Mouse (Mus musculus): Measurements from ENCODE around the gene Prcc.
"Not testable (repeated sequence)": the region's sequence is repeated elsewhere in the genome, so short reads cannot be mapped to it uniquely, and the experiment has no call there.

Gene Prcc

GRCm38 (mm10) chr3:87844981-87845380 lies 40.4 kb downstream of the Prcc start:
- in situ Hi-C loops (cut with MboI) = no loop called here

- in situ Hi-C loops (cut with MboI) = no loop called here
Measured at GRCm38 (mm10) chr3:87840858-87841257, 44.5 kb downstream of the Prcc start.

- in situ Hi-C loops (cut with MboI) = no loop called here
Measured at GRCm38 (mm10) chr3:87838622-87839021, 46.8 kb downstream of the Prcc start.

GRCm38 (mm10) chr3:87833482-87833881 lies 51.9 kb downstream of the Prcc start:
- in situ Hi-C loops (cut with MboI) = no loop called here

GRCm38 (mm10) chr3:87832109-87832859 lies 53.1 kb downstream of the Prcc start:
- in situ Hi-C loops (cut with MboI) = no loop called here

- in situ Hi-C loops (cut with MboI) = no loop called here
Measured at GRCm38 (mm10) chr3:87829025-87829424, 56.4 kb downstream of the Prcc start.

GRCm38 (mm10) chr3:87828435-87828834 lies 57.0 kb downstream of the Prcc start:
- in situ Hi-C loops (cut with MboI) = no loop called here

- in situ Hi-C loops (cut with MboI) = not testable (repeated sequence)
Measured at GRCm38 (mm10) chr3:87824206-87824605, 61.2 kb downstream of the Prcc start, which contains the start of gene Pear1. TSS of gene Pear1 (minus strand) at chr3:87824306.

- in situ Hi-C loops (cut with MboI) = no loop called here
Measured at GRCm38 (mm10) chr3:87818226-87818625, 67.2 kb downstream of the Prcc start.

GRCm38 (mm10) chr3:87816646-87817093 lies 68.7 kb downstream of the Prcc start:
- in situ Hi-C loops (cut with MboI) = no loop called here

GRCm38 (mm10) chr3:87816166-87816565 lies 69.2 kb downstream of the Prcc start:
- in situ Hi-C loops (cut with MboI) = no loop called here

- in situ Hi-C loops (cut with MboI) = no loop called here
Measured at GRCm38 (mm10) chr3:87812873-87813272, 72.5 kb downstream of the Prcc start.

- in situ Hi-C loops (cut with MboI) = no loop called here
Measured at GRCm38 (mm10) chr3:87812413-87812812, 73.0 kb downstream of the Prcc start.

GRCm38 (mm10) chr3:87811297-87811696 lies 74.1 kb downstream of the Prcc start:
- in situ Hi-C loops (cut with MboI) = no loop called here

- in situ Hi-C loops (cut with MboI) = no loop called here
Measured at GRCm38 (mm10) chr3:87809322-87809962, 76.0 kb downstream of the Prcc start.
